Mouse (Mus musculus) spleen, adult 2 months (tissue): ENCODE measurements around the gene Stx6. TPM values are rescaled to one million over a fixed set of nuclear protein-coding genes. Genes with fewer than 3 reads are reported as not detected.

ENCODE experiments used
- DNase-seq, 2 experiments: peaks; one replicate each; pipeline versions ENCODE4 v3.0.0 to v3.0.0-alpha.2; 2012 to 2021; ENCODE audit warnings: low spot score in 2 of 2, low read depth in 1 of 2
- H3K27ac ChIP-seq: fragments of 200-500 bp; 2 replicates; pipeline ENCODE4 v1.5.1; 2012; ENCODE audit warnings: low read length, inconsistent platforms; ENCODE audit not compliant: insufficient read depth
- H3K27me3 ChIP-seq: fragments of 200-500 bp; 2 replicates; pipeline ENCODE4 v1.6.1; 2012; ENCODE audit warnings: mild to moderate bottlenecking, moderate library complexity, low read length, inconsistent platforms; ENCODE audit not compliant: control insufficient read depth, insufficient read depth
- H3K36me3 ChIP-seq: fragments of 200-500 bp; 2 replicates; pipeline ENCODE4 v1.6.1; 2012; ENCODE audit warnings: mild to moderate bottlenecking, low read length, inconsistent platforms; ENCODE audit not compliant: control insufficient read depth, insufficient read depth
- H3K4me1 ChIP-seq: fragments of 200-500 bp; 2 replicates; pipeline ENCODE4 v1.6.1; 2011; ENCODE audit warnings: inconsistent platforms; ENCODE audit not compliant: control insufficient read depth, insufficient read depth, insufficient read length
- H3K4me3 ChIP-seq: fragments of 200-500 bp; 2 replicates; pipeline ENCODE4 v1.5.1; 2011; ENCODE audit warnings: mild to moderate bottlenecking, inconsistent platforms; ENCODE audit not compliant: insufficient read depth, insufficient read length; ENCODE audit errors: extremely low read depth
- CTCF ChIP-seq: fragments of 200-500 bp; IDR thresholded peaks from 2 replicates; pipeline ENCODE4 v1.5.1; 2011; ENCODE audit warnings: mild to moderate bottlenecking, inconsistent platforms; ENCODE audit not compliant: insufficient read depth, insufficient read length, insufficient replicate concordance; ENCODE audit errors: extremely low read depth
- POLR2A ChIP-seq: fragments of 200-500 bp; IDR thresholded peaks from 2 replicates; pipeline ENCODE4 v1.6.1; 2011; ENCODE audit warnings: low read depth, low read length, inconsistent platforms
- WGBS: fragments of 180-500 bp; shearing (Covaris S2); methylation state at CpG from one replicate; pipeline ENCODE4 v1.1.7; 2018; 5-methylcytosine and 5-hydroxymethylcytosine counted together
- polyA plus RNA-seq: library from polyadenylated mRNA; depleted of rRNA; stranded (reverse); fragments of >200 nt; gene quantifications from 2 replicates; pipeline ENCODE4 v1.2.3, GENCODE M21; 2012

Gene Stx6
- polyA plus RNA-seq, 1 experiment, result 35.0 TPM

- H3K4me3 ChIP-seq, result no peak overlapping the region
- H3K27ac ChIP-seq, result no peak overlapping the region
- peak; percentile 48 to 52 for DNase-seq
- H3K4me1 ChIP-seq, result peaks cover 6% of the 10 kb centered on the region; the same call in 1 of the 2 replicates
- TF ChIP-seq CTCF (peak; percentile 85; the same call in 1 of the 2 replicates), POLR2A (no peak)
- WGBS, result 46% methylated on average over 9 of the region's 9 CpGs
- H3K27me3 ChIP-seq, result no peaks in the 10 kb centered on the region
- H3K36me3 ChIP-seq, result no peaks in the 10 kb centered on the region
Observed at GRCm38 (mm10) chr1:155217865-155218541, 59.5 kb downstream of the Stx6 start.

- 75% methylated on average over 5 of the region's 5 CpGs for WGBS
Observed at GRCm38 (mm10) chr1:155218924-155219323, 60.4 kb downstream of the Stx6 start.

GRCm38 (mm10) chr1:155222101-155222669 is 63.7 kb downstream of the Stx6 start:
- H3K27me3 ChIP-seq, result no peaks in the 10 kb centered on the region
- no peak overlapping the region for H3K27ac ChIP-seq
- TF ChIP-seq CTCF, result no peak
- peaks cover 13% of the 10 kb centered on the region for H3K4me1 ChIP-seq
- 48% methylated on average over 11 of the region's 11 CpGs for WGBS
- no peaks in the 10 kb centered on the region for H3K36me3 ChIP-seq
- H3K4me3 ChIP-seq, result no peak overlapping the region
- no peak for DNase-seq

More at GRCm38 (mm10) chr1:155218924-155219323, 60.4 kb downstream of the Stx6 start:
- DNase-seq, result no peak
- H3K36me3 ChIP-seq, result no peaks in the 10 kb centered on the region
- no peak overlapping the region for H3K27ac ChIP-seq
- no peak overlapping the region for H3K4me3 ChIP-seq
- peaks cover 12% of the 10 kb centered on the region for H3K4me1 ChIP-seq
- no peaks in the 10 kb centered on the region for H3K27me3 ChIP-seq
- TF ChIP-seq CTCF, result no peak
- TF ChIP-seq POLR2A, result no peak

- peak; percentile 15 to 63 for DNase-seq
- 16% methylated on average over 6 of the region's 6 CpGs for WGBS
Observed at GRCm38 (mm10) chr1:155223036-155223435, 64.5 kb downstream of the Stx6 start.

GRCm38 (mm10) chr1:155223849-155224554 is 65.5 kb downstream of the Stx6 start:
- Histone ChIP-seq H3K4me3 (peak overlapping the region; percentile 43), H3K27ac (peak overlapping the region; percentile 19; the same call in 1 of the 2 replicates), H3K36me3 (no peaks in the 10 kb centered on the region), H3K4me1 (peaks cover 13% of the 10 kb centered on the region), H3K27me3 (no peaks in the 10 kb centered on the region)
- peak; percentile 65 to 82 for DNase-seq
- TF ChIP-seq POLR2A (no peak), CTCF (peak; percentile 94)
- WGBS, result 5% methylated on average over 16 of the region's 16 CpGs

More at GRCm38 (mm10) chr1:155223036-155223435, 64.5 kb downstream of the Stx6 start:
- Histone ChIP-seq H3K27ac (peak overlapping the region; percentile 28), H3K4me1 (peaks cover 13% of the 10 kb centered on the region), H3K36me3 (no peaks in the 10 kb centered on the region), H3K27me3 (no peaks in the 10 kb centered on the region), H3K4me3 (peak overlapping the region; percentile 43)
- TF ChIP-seq POLR2A (no peak), CTCF (no peak)

- Histone ChIP-seq H3K27ac (no peak overlapping the region), H3K36me3 (no peaks in the 10 kb centered on the region), H3K4me1 (no peaks in the 10 kb centered on the region; the same call in 1 of the 2 replicates), H3K4me3 (no peak overlapping the region), H3K27me3 (no peaks in the 10 kb centered on the region)
- 56% methylated on average over 14 of the region's 14 CpGs for WGBS
- TF ChIP-seq POLR2A, result no peak
- TF ChIP-seq CTCF, result no peak
- DNase-seq, result no peak
Observed at GRCm38 (mm10) chr1:155229464-155230411, 71.2 kb downstream of the Stx6 start.
